Mouse (Mus musculus) midbrain, embryonic 10.5 days (tissue): ENCODE data around the gene Rnf182. TPM values are rescaled to one million over a fixed set of nuclear protein-coding genes. Genes with fewer than 3 reads are reported as not detected.

Source experiments
- DNase-seq: peaks from one replicate; pipeline ENCODE4 v3.0.0-alpha.2; 2017; ENCODE audit warnings: low spot score
- H3K27ac ChIP-seq: fragments of 300-500 bp; sonication (generic); replicated peaks from 2 replicates; pipeline ENCODE4 v1.5.1; 2016; ENCODE audit warnings: mild to moderate bottlenecking
- H3K27me3 ChIP-seq: fragments of 300-500 bp; sonication (generic); 2 replicates; pipeline ENCODE4 v1.6.1; 2016; ENCODE audit warnings: low read depth, mild to moderate bottlenecking; ENCODE audit not compliant: poor library complexity, severe bottlenecking
- H3K36me3 ChIP-seq: fragments of 300-500 bp; sonication (generic); 2 replicates; pipeline ENCODE4 v1.6.1; 2016; ENCODE audit warnings: mild to moderate bottlenecking, moderate library complexity
- H3K4me1 ChIP-seq: fragments of 300-500 bp; sonication (generic); 2 replicates; pipeline ENCODE4 v1.6.1; 2016
- H3K4me3 ChIP-seq: fragments of 300-500 bp; sonication (generic); 2 replicates; pipeline ENCODE4 v1.5.1; 2016; ENCODE audit warnings: mild to moderate bottlenecking, moderate library complexity
- H3K9me3 ChIP-seq: fragments of 300-500 bp; sonication (generic); replicated peaks from 2 replicates; pipeline ENCODE4 v1.6.1; 2016; ENCODE audit warnings: mild to moderate bottlenecking
- WGBS: fragments of 180-500 bp; shearing (Covaris S2); methylation state at CpG from one replicate; pipeline ENCODE4 v1.1.7; 2016; 5-methylcytosine and 5-hydroxymethylcytosine counted together
- polyA plus RNA-seq: library from polyadenylated mRNA; unstranded; fragments of >200 nt; fragmentation: Nextera tagmentation; extraction: Ambion mirVana; gene quantifications from 2 replicates; pipeline ENCODE4 v1.2.1, GENCODE M21; 2016

Gene Rnf182
- polyA plus RNA-seq = 6.9 and 7.7 TPM in 2 replicates

- DNase-seq = peak; percentile 91
- WGBS = under 1% methylated on average over 58 of the region's 58 CpGs
- Histone ChIP-seq H3K36me3 (no peaks in the 10 kb centered on the region), H3K4me1 (peaks cover 22% of the 10 kb centered on the region), H3K27ac (peak within 1 kb of the TSS; percentile 91), H3K4me3 (peak within 1 kb of the TSS; percentile 72), H3K27me3 (peaks cover 32% of the 10 kb centered on the region), H3K9me3 (no peaks in the 10 kb centered on the region)
These were observed at the start of gene Rnf182 for GRCm38 (mm10) chr13:43615577-43616254. Gene Rnf182, plus strand, starts transcription at chr13:43615710.

GRCm38 (mm10) chr13:43566184-43566583, 49.3 kb upstream of the Rnf182 start:
- no peaks in the 10 kb centered on the region for H3K36me3 ChIP-seq
- WGBS = 93% methylated on average over 8 of the region's 8 CpGs
- peaks cover 17% of the 10 kb centered on the region for H3K4me1 ChIP-seq
- H3K27ac ChIP-seq = no peak overlapping the region
- no peak for DNase-seq
- peaks cover 3% of the 10 kb centered on the region; the same call in 1 of the 2 replicates for H3K9me3 ChIP-seq
- peaks cover 18% of the 10 kb centered on the region for H3K27me3 ChIP-seq
- no peak overlapping the region for H3K4me3 ChIP-seq

GRCm38 (mm10) chr13:43567141-43567891, 48.2 kb upstream of the Rnf182 start:
- H3K36me3 ChIP-seq = no peaks in the 10 kb centered on the region
- H3K4me3 ChIP-seq = no peak overlapping the region
- peaks cover 13% of the 10 kb centered on the region for H3K4me1 ChIP-seq
- DNase-seq = no peak
- H3K9me3 ChIP-seq = peaks cover 6% of the 10 kb centered on the region; the same call in 1 of the 2 replicates
- WGBS = 69% methylated on average over 25 of the region's 25 CpGs
- H3K27ac ChIP-seq = no peak overlapping the region
- H3K27me3 ChIP-seq = peaks cover 6% of the 10 kb centered on the region

GRCm38 (mm10) chr13:43573979-43574378, 41.5 kb upstream of the Rnf182 start:
- H3K4me1 ChIP-seq = no peaks in the 10 kb centered on the region
- H3K4me3 ChIP-seq = no peak overlapping the region
- no peak for DNase-seq
- no peaks in the 10 kb centered on the region for H3K27me3 ChIP-seq
- WGBS = 78% methylated on average over 2 of the region's 2 CpGs
- H3K36me3 ChIP-seq = no peaks in the 10 kb centered on the region
- no peak overlapping the region for H3K27ac ChIP-seq
- peaks cover 6% of the 10 kb centered on the region; the same call in 1 of the 2 replicates for H3K9me3 ChIP-seq

- Histone ChIP-seq H3K27ac (no peak overlapping the region), H3K36me3 (no peaks in the 10 kb centered on the region), H3K9me3 (peaks cover 6% of the 10 kb centered on the region; the same call in 1 of the 2 replicates), H3K4me1 (no peaks in the 10 kb centered on the region), H3K27me3 (no peaks in the 10 kb centered on the region), H3K4me3 (no peak overlapping the region)
- DNase-seq = no peak
- WGBS = 86% methylated on average over 5 of the region's 5 CpGs
These were observed 40.1 kb upstream of the Rnf182 start for GRCm38 (mm10) chr13:43575431-43575830.

GRCm38 (mm10) chr13:43577254-43577653, 38.3 kb upstream of the Rnf182 start:
- no peak for DNase-seq
- Histone ChIP-seq H3K4me1 (no peaks in the 10 kb centered on the region), H3K36me3 (no peaks in the 10 kb centered on the region), H3K27ac (no peak overlapping the region), H3K27me3 (no peaks in the 10 kb centered on the region), H3K9me3 (no peaks in the 10 kb centered on the region), H3K4me3 (no peak overlapping the region)
- 68% methylated on average over 5 of the region's 5 CpGs for WGBS

- Histone ChIP-seq H3K4me3 (no peak overlapping the region), H3K4me1 (peaks cover under 1% of the 10 kb centered on the region; the same call in 1 of the 2 replicates), H3K27me3 (no peaks in the 10 kb centered on the region), H3K27ac (no peak overlapping the region), H3K36me3 (no peaks in the 10 kb centered on the region), H3K9me3 (no peaks in the 10 kb centered on the region)
- 90% methylated on average over 12 of the region's 12 CpGs for WGBS
- no peak for DNase-seq
These were observed 37.7 kb upstream of the Rnf182 start for GRCm38 (mm10) chr13:43577766-43578165.

- no peaks in the 10 kb centered on the region for H3K27me3 ChIP-seq
- WGBS = 21% methylated on average over 18 of the region's 18 CpGs
- H3K36me3 ChIP-seq = no peaks in the 10 kb centered on the region
- H3K9me3 ChIP-seq = no peaks in the 10 kb centered on the region
- H3K4me3 ChIP-seq = no peak overlapping the region
- peak; percentile 57 for DNase-seq
- H3K4me1 ChIP-seq = peaks cover 3% of the 10 kb centered on the region; the same call in 1 of the 2 replicates
- H3K27ac ChIP-seq = no peak overlapping the region
These were observed 35.8 kb upstream of the Rnf182 start for GRCm38 (mm10) chr13:43579740-43580139.

GRCm38 (mm10) chr13:43580661-43581060, 34.8 kb upstream of the Rnf182 start:
- WGBS = 89% methylated on average over 5 of the region's 5 CpGs
- H3K4me3 ChIP-seq = no peak overlapping the region
- H3K27ac ChIP-seq = no peak overlapping the region
- no peaks in the 10 kb centered on the region for H3K36me3 ChIP-seq
- H3K27me3 ChIP-seq = no peaks in the 10 kb centered on the region
- peaks cover 10% of the 10 kb centered on the region for H3K4me1 ChIP-seq
- H3K9me3 ChIP-seq = no peaks in the 10 kb centered on the region
- DNase-seq = no peak

- DNase-seq = no peak
- Histone ChIP-seq H3K4me3 (peak overlapping the region; percentile 32; the same call in 1 of the 2 replicates), H3K4me1 (peaks cover 10% of the 10 kb centered on the region), H3K36me3 (no peaks in the 10 kb centered on the region), H3K27ac (0 out of 2 replicates have a peak overlapping the region, but pooled peaks have one; percentile 10), H3K9me3 (no peaks in the 10 kb centered on the region), H3K27me3 (no peaks in the 10 kb centered on the region)
- WGBS = 38% methylated on average over 16 of the region's 16 CpGs
These were observed 32.5 kb upstream of the Rnf182 start for GRCm38 (mm10) chr13:43582961-43583360.

- no peaks in the 10 kb centered on the region for H3K9me3 ChIP-seq
These were observed 32.0 kb upstream of the Rnf182 start for GRCm38 (mm10) chr13:43583504-43583903.

GRCm38 (mm10) chr13:43585335-43585734, 30.2 kb upstream of the Rnf182 start:
- 48% methylated on average over 2 of the region's 2 CpGs for WGBS
- no peaks in the 10 kb centered on the region for H3K27me3 ChIP-seq
- H3K27ac ChIP-seq = no peak overlapping the region
- no peaks in the 10 kb centered on the region for H3K9me3 ChIP-seq
- DNase-seq = no peak
- H3K4me3 ChIP-seq = no peak overlapping the region
- no peaks in the 10 kb centered on the region for H3K36me3 ChIP-seq
- H3K4me1 ChIP-seq = peaks cover 10% of the 10 kb centered on the region

More at GRCm38 (mm10) chr13:43583504-43583903, 32.0 kb upstream of the Rnf182 start:
- no peaks in the 10 kb centered on the region for H3K27me3 ChIP-seq
- no peak overlapping the region for H3K4me3 ChIP-seq
- H3K27ac ChIP-seq = no peak overlapping the region
- no peak for DNase-seq
- H3K36me3 ChIP-seq = no peaks in the 10 kb centered on the region
- 66% methylated on average over 8 of the region's 8 CpGs for WGBS
- H3K4me1 ChIP-seq = peaks cover 10% of the 10 kb centered on the region

- no peaks in the 10 kb centered on the region for H3K9me3 ChIP-seq
- H3K27ac ChIP-seq = no peak overlapping the region
- no peaks in the 10 kb centered on the region for H3K36me3 ChIP-seq
- peaks cover 8% of the 10 kb centered on the region for H3K27me3 ChIP-seq
- peaks cover 10% of the 10 kb centered on the region for H3K4me1 ChIP-seq
- no peak overlapping the region for H3K4me3 ChIP-seq
- DNase-seq = no peak
- 88% methylated on average over 3 of the region's 3 CpGs for WGBS
These were observed 28.5 kb upstream of the Rnf182 start for GRCm38 (mm10) chr13:43586966-43587365.
